Mouse (Mus musculus) limb, embryonic 10.5 days (tissue): ENCODE results near the gene Wdr43. TPM values are rescaled to one million over a fixed set of nuclear protein-coding genes. Genes with fewer than 3 reads are reported as not detected.

Source experiments
- DNase-seq: peaks from one replicate; pipeline ENCODE4 v3.0.0-alpha.2; 2017; ENCODE audit warnings: low spot score
- H3K27ac ChIP-seq: fragments of 300-500 bp; sonication (generic); 2 replicates; pipeline ENCODE4 v1.5.1; 2016; ENCODE audit warnings: mild to moderate bottlenecking
- H3K27me3 ChIP-seq: fragments of 300-500 bp; sonication (generic); 2 replicates; pipeline ENCODE4 v1.6.1; 2016; ENCODE audit warnings: low read depth, mild to moderate bottlenecking; ENCODE audit not compliant: poor library complexity, severe bottlenecking
- H3K36me3 ChIP-seq: fragments of 300-500 bp; sonication (generic); 2 replicates; pipeline ENCODE4 v1.6.1; 2016; ENCODE audit warnings: mild to moderate bottlenecking, moderate library complexity
- H3K4me1 ChIP-seq: fragments of 300-500 bp; sonication (generic); 2 replicates; pipeline ENCODE4 v1.6.1; 2016
- H3K4me3 ChIP-seq: fragments of 300-500 bp; sonication (generic); 2 replicates; pipeline ENCODE4 v1.5.1; 2016; ENCODE audit warnings: mild to moderate bottlenecking, moderate library complexity
- H3K9me3 ChIP-seq: fragments of 300-500 bp; sonication (generic); replicated peaks from 2 replicates; pipeline ENCODE4 v1.6.1; 2016; ENCODE audit warnings: mild to moderate bottlenecking
- WGBS: fragments of 180-500 bp; shearing (Covaris S2); methylation state at CpG from one replicate; pipeline ENCODE4 v1.1.7; 2016; 5-methylcytosine and 5-hydroxymethylcytosine counted together
- polyA plus RNA-seq: library from polyadenylated mRNA; unstranded; fragments of >200 nt; fragmentation: Nextera tagmentation; extraction: Ambion mirVana; gene quantifications from 2 replicates; pipeline ENCODE4 v1.2.1, GENCODE M21; 2016

Wdr43 gene
- polyA plus RNA-seq, 1 experiment from 2014 or later: 116 TPM

DNA sequence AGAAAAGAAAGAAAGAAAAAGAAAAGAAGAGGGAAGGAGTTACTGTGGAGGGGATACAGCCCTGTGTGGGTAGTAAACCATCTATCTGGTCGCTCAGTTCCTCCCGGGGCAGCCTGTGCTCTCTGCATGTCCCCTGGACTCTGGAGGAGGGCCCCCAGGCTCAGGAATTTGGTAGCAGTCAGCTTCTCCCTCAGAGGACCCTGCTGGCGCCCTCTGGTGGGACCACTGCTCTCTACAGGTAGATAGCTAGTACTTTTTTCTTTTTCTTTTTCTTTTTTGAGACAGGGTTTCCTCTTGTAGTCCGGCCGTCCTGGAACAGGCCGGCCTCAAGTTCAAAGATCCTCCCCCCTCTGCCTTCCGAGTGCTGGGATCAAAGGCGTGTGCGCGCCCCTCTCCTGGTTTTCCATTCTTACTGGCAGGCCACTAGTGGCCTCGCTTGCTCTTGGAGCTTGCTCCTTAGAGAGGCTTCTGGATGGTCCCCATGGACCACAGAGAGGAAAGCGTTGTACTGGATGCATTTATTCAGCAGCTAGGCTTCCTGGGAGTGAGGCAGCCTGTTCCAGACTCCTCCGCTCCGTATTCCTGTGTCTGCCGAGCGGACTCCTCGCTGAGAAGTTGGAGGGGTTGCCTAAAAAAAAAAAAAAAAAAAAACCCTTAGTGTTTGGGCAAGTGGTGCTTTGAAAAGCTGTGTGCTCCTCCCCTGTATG is 56.3 kb downstream of the Wdr43 start:
- WGBS: 58% methylated on average over 17 of the region's 17 CpGs
- Histone ChIP-seq H3K4me1 (no peaks in the 10 kb centered on the region; the same call in 1 of the 2 replicates), H3K27ac (no peak overlapping the region), H3K36me3 (no peaks in the 10 kb centered on the region), H3K27me3 (no peaks in the 10 kb centered on the region), H3K9me3 (no peaks in the 10 kb centered on the region), H3K4me3 (no peak overlapping the region)
- DNase-seq: peak; percentile 75

DNA sequence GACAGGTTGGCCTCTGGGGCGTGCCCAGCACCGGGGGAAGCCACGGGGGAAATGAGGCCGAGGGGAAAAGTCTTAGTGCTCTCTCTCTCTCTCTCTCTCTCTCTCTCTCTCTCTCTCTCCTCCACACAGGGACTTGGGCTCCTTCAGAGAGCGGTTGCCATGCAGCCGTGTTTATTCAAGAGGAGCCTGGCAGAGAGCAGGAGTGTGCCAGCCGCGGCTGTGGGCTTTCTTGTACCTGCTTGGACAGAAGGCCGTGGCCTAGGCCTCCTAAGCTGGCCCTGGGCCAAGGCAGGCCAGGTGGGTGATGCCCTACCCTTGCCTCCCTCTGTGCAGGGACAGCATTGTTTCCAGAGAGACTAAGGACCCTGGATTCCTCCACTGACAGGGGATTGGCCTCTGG is 57.4 kb downstream of the Wdr43 start, which contains the start of gene Togaram2:
Gene Togaram2, plus strand, starts transcription at position 170 of the 400 bp plus-strand sequence.
- no peaks in the 10 kb centered on the region; the same call in 1 of the 2 replicates for H3K4me1 ChIP-seq
- H3K27ac ChIP-seq: no peak within 1 kb of the TSS
- no peaks in the 10 kb centered on the region for H3K36me3 ChIP-seq
- no peaks in the 10 kb centered on the region for H3K9me3 ChIP-seq
- DNase-seq: no peak
- no peaks in the 10 kb centered on the region for H3K27me3 ChIP-seq
- WGBS: 74% methylated on average over 9 of the region's 9 CpGs
- no peak within 1 kb of the TSS for H3K4me3 ChIP-seq

DNA sequence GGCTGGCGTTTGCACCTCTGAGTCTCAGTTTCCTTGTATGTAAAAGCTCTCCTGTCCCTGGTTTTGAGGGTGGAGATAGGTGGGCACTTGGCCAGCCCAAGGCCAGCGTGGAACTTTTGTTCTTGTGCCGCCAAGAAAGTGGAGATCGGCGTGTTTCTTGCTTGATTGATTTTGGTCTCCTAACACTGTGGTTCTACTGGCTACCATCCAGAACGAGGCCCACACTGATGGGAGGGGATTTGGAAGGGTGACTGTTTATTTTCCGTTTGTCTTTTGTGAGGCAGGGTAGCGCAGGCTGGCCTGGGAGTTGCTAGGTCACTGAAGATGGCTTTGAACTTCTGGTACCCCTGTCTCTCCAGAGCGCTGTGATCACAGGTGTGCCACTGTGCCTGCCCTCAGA is 58.2 kb downstream of the Wdr43 start:
- no peaks in the 10 kb centered on the region for H3K27me3 ChIP-seq
- no peak overlapping the region for H3K4me3 ChIP-seq
- H3K9me3 ChIP-seq: no peaks in the 10 kb centered on the region
- H3K4me1 ChIP-seq: no peaks in the 10 kb centered on the region; the same call in 1 of the 2 replicates
- DNase-seq: no peak
- H3K36me3 ChIP-seq: no peaks in the 10 kb centered on the region
- WGBS: 82% methylated on average over 9 of the region's 9 CpGs
- no peak overlapping the region for H3K27ac ChIP-seq

DNA sequence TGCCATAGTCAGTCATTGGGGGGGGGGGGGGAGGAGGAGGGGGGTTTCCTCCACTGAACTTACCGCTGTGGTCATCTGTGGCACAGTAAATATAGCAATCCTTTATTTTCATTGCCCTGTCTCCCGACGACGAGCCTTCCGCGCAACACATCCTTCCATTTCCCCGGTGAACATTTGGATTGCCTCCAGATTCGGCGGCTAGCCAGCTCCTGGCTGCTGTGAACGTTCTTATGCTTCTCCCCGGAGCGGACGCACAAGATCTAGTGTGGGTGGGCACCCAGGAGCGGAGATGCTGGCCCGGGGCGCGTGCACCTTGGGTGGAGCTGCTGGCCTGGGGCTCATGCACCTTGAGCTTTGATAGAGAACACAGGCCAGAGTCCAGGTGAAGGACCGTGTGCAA is 59.2 kb downstream of the Wdr43 start:
- WGBS: 96% methylated on average over 18 of the region's 18 CpGs
- H3K9me3 ChIP-seq: no peaks in the 10 kb centered on the region
- no peaks in the 10 kb centered on the region for H3K36me3 ChIP-seq
- no peaks in the 10 kb centered on the region for H3K27me3 ChIP-seq
- DNase-seq: no peak
- H3K4me3 ChIP-seq: no peak overlapping the region
- H3K27ac ChIP-seq: no peak overlapping the region
- H3K4me1 ChIP-seq: no peaks in the 10 kb centered on the region; the same call in 1 of the 2 replicates

DNA sequence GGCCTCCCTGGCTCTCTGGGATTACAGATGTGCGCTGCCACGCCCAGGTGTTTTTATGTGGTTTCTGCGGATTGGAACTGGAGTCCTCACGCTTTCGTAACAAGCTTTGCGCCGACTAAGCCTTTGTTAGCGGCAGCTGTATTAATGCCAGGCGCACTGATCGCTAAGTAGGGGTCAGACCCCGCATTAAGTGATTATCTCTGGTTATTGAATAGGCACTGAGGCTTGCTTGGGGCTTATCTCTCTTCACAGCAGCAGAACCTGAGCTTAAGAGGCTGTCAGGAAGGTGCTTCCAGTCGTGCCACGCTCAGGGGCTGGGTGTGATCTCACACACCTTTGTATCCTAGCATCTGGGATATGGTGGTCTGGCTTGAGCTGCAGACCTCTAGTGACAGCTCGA is 66.0 kb downstream of the Wdr43 start:
- DNase-seq: no peak
- Histone ChIP-seq H3K9me3 (no peaks in the 10 kb centered on the region), H3K4me3 (no peak overlapping the region), H3K4me1 (no peaks in the 10 kb centered on the region; the same call in 1 of the 2 replicates), H3K27ac (no peak overlapping the region), H3K36me3 (no peaks in the 10 kb centered on the region), H3K27me3 (no peaks in the 10 kb centered on the region)
- WGBS: 83% methylated on average over 14 of the region's 14 CpGs

DNA sequence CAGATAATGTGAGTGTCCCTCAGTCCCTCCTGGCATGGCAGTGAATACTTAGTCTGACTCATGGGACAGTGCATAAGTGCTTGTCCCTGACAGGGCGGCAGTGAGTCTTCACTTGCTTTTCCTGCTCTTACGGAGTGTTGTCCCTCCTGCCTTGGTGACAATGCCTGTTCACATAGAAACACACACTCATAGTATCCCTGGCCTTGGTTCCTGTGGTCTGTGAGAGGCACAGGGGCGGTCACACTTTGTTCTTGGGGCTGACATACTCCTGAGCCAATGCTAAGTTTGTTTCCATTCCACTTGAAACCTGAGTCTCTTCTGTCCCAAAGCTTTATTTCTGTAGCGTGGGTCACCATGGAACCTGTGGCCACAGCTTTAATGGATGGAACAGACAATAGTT is 66.7 kb downstream of the Wdr43 start:
- H3K4me1 ChIP-seq: no peaks in the 10 kb centered on the region
- no peak overlapping the region for H3K4me3 ChIP-seq
- H3K27ac ChIP-seq: no peak overlapping the region
- H3K36me3 ChIP-seq: no peaks in the 10 kb centered on the region
- H3K27me3 ChIP-seq: no peaks in the 10 kb centered on the region
- DNase-seq: no peak
- no peaks in the 10 kb centered on the region for H3K9me3 ChIP-seq
- 90% methylated on average over 4 of the region's 4 CpGs for WGBS

DNA sequence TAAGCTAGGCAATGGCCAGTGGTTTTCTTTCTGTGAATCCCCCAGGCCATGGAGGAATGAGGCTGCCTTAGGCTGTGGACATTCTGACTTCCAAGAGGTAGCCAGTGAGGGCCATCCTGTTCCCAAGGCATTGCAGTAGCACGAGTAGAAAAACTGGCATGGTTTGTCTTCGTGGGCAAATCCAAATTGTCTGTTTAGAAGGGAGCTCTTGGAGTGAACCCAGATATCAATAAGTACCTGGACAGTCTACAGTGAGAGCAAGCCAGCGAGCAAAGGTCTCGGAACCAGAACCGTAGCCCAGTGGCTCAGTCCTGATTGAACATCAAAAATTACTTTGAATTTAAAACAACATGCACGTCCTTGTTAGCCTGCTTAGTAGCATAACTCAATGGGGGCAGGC is 67.6 kb downstream of the Wdr43 start:
- no peaks in the 10 kb centered on the region for H3K9me3 ChIP-seq
- H3K36me3 ChIP-seq: no peaks in the 10 kb centered on the region
- no peak overlapping the region for H3K4me3 ChIP-seq
- H3K4me1 ChIP-seq: no peaks in the 10 kb centered on the region
- no peaks in the 10 kb centered on the region for H3K27me3 ChIP-seq
- no peak overlapping the region for H3K27ac ChIP-seq
- 92% methylated on average over 6 of the region's 6 CpGs for WGBS
- DNase-seq: no peak

DNA sequence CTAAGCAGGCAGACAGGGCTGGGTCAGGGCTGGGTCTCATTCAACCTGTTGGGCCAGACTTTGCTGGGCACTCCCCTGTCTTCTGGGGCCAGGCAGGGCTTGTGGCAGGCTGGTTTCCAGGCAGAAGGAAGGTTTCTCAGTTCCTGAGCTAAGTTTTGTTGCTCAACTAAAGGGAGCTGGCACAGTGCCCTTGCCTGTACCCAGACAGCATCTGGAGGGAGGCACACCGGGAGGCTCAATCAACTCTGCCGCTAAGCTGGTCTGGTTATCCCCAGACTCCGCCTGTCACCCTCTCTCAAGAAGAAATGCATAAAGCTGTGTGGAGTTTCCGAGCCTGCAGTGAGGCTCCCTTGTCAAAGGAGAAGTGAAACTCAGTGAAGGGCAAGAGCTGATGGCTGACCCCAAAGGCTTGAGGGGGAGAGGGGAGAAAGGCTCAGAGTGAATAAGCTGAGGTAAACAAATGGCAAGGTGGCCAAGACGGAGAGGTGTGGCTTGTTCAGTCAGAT is 68.5 kb downstream of the Wdr43 start:
- 68% methylated on average over 5 of the region's 5 CpGs for WGBS
- no peak for DNase-seq

DNA sequence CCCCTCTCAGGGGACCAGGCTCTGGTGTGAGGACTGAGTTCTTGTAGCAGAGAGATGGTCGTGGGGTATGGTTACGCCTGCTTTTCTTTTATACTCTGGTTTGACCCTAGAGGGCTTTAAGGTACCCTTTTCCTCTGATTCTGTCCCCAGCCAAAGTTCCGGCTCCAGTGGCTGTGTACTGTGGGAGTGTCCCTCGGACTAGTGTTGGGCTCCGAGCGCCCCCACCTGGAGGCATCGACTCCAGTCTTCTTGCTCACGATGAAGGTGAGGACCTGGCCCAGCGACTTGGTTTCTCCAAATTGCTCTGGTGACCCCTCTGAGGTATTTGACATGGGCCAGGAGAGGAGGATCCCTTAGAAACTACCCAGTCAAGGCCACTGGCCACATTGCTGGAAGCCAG is 71.7 kb downstream of the Wdr43 start:
- no peaks in the 10 kb centered on the region for H3K27me3 ChIP-seq
- no peak for DNase-seq
- WGBS: 58% methylated on average over 9 of the region's 9 CpGs
- H3K9me3 ChIP-seq: no peaks in the 10 kb centered on the region
- no peaks in the 10 kb centered on the region for H3K36me3 ChIP-seq
- no peak overlapping the region for H3K27ac ChIP-seq
- no peaks in the 10 kb centered on the region for H3K4me1 ChIP-seq
- no peak overlapping the region for H3K4me3 ChIP-seq

More for the DNA sequence above, 68.5 kb downstream of the Wdr43 start:
- no peak overlapping the region for H3K4me3 ChIP-seq
- H3K27ac ChIP-seq: no peak overlapping the region
- H3K4me1 ChIP-seq: no peaks in the 10 kb centered on the region
- H3K36me3 ChIP-seq: no peaks in the 10 kb centered on the region
- H3K27me3 ChIP-seq: no peaks in the 10 kb centered on the region
- H3K9me3 ChIP-seq: no peaks in the 10 kb centered on the region

DNA sequence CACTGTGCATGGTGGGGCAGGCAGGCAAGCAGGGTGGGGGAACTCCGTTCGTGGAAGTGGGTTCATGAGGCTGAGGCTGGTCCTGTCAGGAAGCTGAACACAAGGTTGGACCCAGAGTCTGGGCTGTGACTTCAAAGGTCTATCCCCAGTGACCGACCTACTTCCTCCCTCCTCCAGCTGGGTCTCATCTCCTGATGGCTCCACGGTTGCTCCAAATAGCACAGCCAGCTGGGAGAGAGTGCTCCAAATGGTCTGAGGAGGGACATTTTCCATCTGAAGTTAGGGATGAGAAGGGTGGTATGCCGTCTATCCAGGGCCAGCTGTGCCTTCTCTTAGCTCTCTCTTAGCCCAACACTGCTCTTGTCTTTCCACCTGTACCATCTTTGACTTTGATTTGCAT is 74.2 kb downstream of the Wdr43 start:
- no peak for DNase-seq
- Histone ChIP-seq H3K27me3 (no peaks in the 10 kb centered on the region), H3K36me3 (no peaks in the 10 kb centered on the region), H3K4me3 (no peak overlapping the region), H3K4me1 (peaks cover 12% of the 10 kb centered on the region), H3K9me3 (no peaks in the 10 kb centered on the region), H3K27ac (no peak overlapping the region)
- WGBS: 70% methylated on average over 5 of the region's 5 CpGs

DNA sequence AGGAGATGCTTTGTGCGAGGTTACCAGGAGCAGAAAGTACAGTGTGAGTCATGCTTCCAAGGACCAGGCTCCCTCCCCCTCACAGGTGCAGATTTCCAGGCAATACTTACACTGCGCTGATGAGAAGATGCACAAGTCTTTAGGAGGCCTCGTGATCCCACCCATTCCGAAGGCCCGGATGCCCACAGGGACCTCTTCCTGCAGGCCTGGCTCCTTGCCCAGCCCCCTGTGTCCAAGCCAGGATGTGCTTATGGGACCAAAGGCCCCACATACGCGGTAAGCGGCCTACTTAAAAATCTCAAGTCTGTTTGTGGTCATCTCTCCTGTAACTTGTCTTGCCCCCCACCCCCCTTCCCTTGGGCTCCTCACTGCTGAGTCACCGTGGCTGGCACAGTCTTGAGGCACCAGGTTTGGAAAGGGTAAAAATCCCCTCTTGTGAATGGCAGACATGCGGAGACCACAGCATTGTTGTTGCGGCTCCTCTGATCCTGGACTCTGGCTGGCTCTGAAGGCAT is 75.7 kb downstream of the Wdr43 start:
- Histone ChIP-seq H3K36me3 (no peaks in the 10 kb centered on the region), H3K27ac (no peak overlapping the region), H3K4me3 (no peak overlapping the region), H3K4me1 (peaks cover 20% of the 10 kb centered on the region), H3K27me3 (no peaks in the 10 kb centered on the region), H3K9me3 (no peaks in the 10 kb centered on the region)
- WGBS: 86% methylated on average over 11 of the region's 11 CpGs
- no peak for DNase-seq

DNA sequence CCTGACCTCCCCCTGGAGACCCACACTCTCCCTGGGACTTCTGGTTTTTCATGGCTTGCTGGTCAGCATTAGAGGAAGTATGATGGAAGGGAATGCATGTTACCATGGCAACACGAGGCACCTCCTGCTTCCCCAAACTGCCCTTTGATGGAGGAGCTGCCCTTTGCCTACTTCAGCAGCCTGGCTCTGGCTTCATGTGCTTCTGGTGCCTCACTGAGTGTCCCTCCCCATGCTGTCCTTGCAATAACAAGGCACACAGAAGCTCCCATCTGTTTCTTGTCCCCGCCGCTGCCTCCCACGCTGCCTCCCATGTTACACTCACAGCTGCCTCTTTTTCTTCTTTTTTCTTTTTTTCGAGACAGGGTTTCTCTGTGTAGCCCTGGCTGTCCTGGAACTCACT is 77.6 kb downstream of the Wdr43 start:
- DNase-seq: no peak
- Histone ChIP-seq H3K9me3 (no peaks in the 10 kb centered on the region), H3K27me3 (no peaks in the 10 kb centered on the region), H3K4me1 (peaks cover 25% of the 10 kb centered on the region), H3K36me3 (no peaks in the 10 kb centered on the region), H3K4me3 (no peak overlapping the region), H3K27ac (no peak overlapping the region)
- WGBS: 65% methylated on average over 5 of the region's 5 CpGs

DNA sequence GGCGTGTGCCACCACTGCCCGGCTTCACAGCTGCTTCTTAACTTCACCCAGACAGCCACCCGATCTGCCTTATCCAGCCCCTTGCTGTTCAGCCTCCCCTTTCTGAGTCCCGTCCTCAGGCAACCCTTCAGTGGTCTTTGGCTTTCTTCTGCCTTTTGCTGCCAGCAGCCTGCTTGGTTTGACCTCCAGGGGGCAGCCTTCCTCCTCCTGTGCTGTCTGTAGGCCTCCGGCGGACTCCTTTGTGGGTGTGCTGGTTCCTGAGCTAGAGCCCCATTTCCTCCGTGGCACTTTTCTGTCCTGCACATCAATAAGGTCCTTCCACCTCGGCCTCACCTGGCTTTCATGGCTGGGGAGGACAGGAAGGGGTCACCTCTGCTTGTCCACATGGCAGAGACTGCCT is 78.1 kb downstream of the Wdr43 start:
- H3K4me1 ChIP-seq: peaks cover 25% of the 10 kb centered on the region
- peak; percentile 56 for DNase-seq
- 55% methylated on average over 8 of the region's 8 CpGs for WGBS
- H3K4me3 ChIP-seq: no peak overlapping the region
- H3K36me3 ChIP-seq: no peaks in the 10 kb centered on the region
- no peaks in the 10 kb centered on the region for H3K9me3 ChIP-seq
- no peaks in the 10 kb centered on the region for H3K27me3 ChIP-seq
- no peak overlapping the region for H3K27ac ChIP-seq
